Mouse (Mus musculus) embryonic facial prominence, embryonic 14.5 days (tissue): Measurements from ENCODE around the gene Espn. TPM values are rescaled to one million over a fixed set of nuclear protein-coding genes. Genes with fewer than 3 reads are reported as not detected.

Experiments
- ATAC-seq: fragments of 200-750 bp; cut with Nextera tagmentation; 2 replicates; pipeline ENCODE4 v1.8.0; 2017; ENCODE audit warnings: low read depth, moderate number of reproducible peaks, moderate TSS enrichment
- DNase-seq: peaks from one replicate; pipeline ENCODE4 v3.0.0-alpha.2; 2015; ENCODE audit warnings: low spot score
- H3K27ac ChIP-seq: fragments of 300-500 bp; sonication (generic); replicated peaks from 2 replicates; pipeline ENCODE4 v1.5.1; 2014; ENCODE audit warnings: low read depth, mild to moderate bottlenecking, low read length, moderate library complexity
- H3K27me3 ChIP-seq: fragments of 300-500 bp; sonication (generic); replicated peaks from 2 replicates; pipeline ENCODE4 v1.6.1; 2014; ENCODE audit warnings: low read length; ENCODE audit not compliant: control insufficient read depth, insufficient read depth
- H3K36me3 ChIP-seq: fragments of 300-500 bp; sonication (generic); 2 replicates; pipeline ENCODE4 v1.6.1; 2014; ENCODE audit warnings: low read length, mixed read lengths; ENCODE audit not compliant: control insufficient read depth, insufficient read depth
- H3K4me1 ChIP-seq: fragments of 300-500 bp; sonication (generic); 2 replicates; pipeline ENCODE4 v1.6.1; 2014; ENCODE audit warnings: antibody characterized with exemption, low read length; ENCODE audit not compliant: control insufficient read depth, insufficient read depth
- H3K4me2 ChIP-seq: fragments of 300-500 bp; sonication (generic); 2 replicates; pipeline ENCODE4 v1.6.1; 2014; ENCODE audit warnings: low read depth, mild to moderate bottlenecking, low read length, moderate library complexity, mixed read lengths
- H3K4me3 ChIP-seq: fragments of 300-500 bp; sonication (generic); 2 replicates; pipeline ENCODE4 v1.5.1; 2014; ENCODE audit warnings: low read depth, mild to moderate bottlenecking, low read length
- H3K9ac ChIP-seq: fragments of 300-500 bp; sonication (generic); 2 replicates; pipeline ENCODE4 v1.6.1; 2014; ENCODE audit warnings: low read depth, mild to moderate bottlenecking, low read length, moderate library complexity, mixed read lengths
- H3K9me3 ChIP-seq: fragments of 300-500 bp; sonication (generic); 2 replicates; pipeline ENCODE4 v1.6.1; 2016; ENCODE audit warnings: low read length; ENCODE audit not compliant: control insufficient read depth
- WGBS: fragments of 180-500 bp; shearing (Covaris S2); extraction: QIAGEN DNeasy Blood & Tissue Kit; methylation state at CpG from one replicate; pipeline ENCODE4 v1.1.7; 2014; 5-methylcytosine and 5-hydroxymethylcytosine counted together
- polyA plus RNA-seq: library from polyadenylated mRNA; unstranded; fragments of >200 nt; fragmentation: Nextera tagmentation; extraction: Ambion mirVana; gene quantifications from 2 replicates; pipeline ENCODE4 v1.2.1, GENCODE M21; 2014

Gene Espn
- polyA plus RNA-seq, 1 experiment from 2014 or later = 4.2 TPM

DNA sequence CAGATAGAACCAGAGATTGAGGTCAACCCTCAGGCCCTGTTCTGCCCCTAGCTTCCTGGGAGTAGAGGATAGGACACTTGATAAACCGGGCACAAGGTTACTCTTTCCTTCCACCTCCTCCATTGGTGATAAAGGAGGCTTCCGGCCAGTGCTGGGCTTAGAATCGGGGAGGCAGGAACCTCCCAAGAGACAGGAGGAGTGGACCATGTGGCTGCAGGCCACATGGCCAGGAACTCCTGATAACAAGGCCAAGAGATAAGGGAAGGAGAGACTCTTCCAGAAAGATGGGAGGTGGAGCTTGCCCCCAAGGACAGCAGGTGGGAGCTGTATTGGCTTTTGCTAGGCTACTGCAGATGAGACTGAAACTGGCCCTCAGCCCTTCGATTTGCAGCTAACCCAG is 1.6 kb downstream of the Espn start:
- Histone ChIP-seq H3K4me2 (no peak overlapping the region), H3K9me3 (no peaks in the 10 kb centered on the region), H3K4me3 (no peak overlapping the region), H3K9ac (no peak overlapping the region), H3K36me3 (no peaks in the 10 kb centered on the region), H3K27ac (no peak overlapping the region), H3K27me3 (peaks cover 62% of the 10 kb centered on the region), H3K4me1 (peaks cover 3% of the 10 kb centered on the region; the same call in 1 of the 2 replicates)
- no peak for ATAC-seq
- DNase-seq = no peak
- WGBS = 66% methylated on average over 4 of the region's 4 CpGs

GRCm38 (mm10) chr4:152146033-152146827 is 5.9 kb downstream of the Espn start:
- H3K4me2 ChIP-seq = no peak overlapping the region
- H3K9ac ChIP-seq = no peak overlapping the region
- no peak overlapping the region for H3K4me3 ChIP-seq
- H3K9me3 ChIP-seq = no peaks in the 10 kb centered on the region
- H3K27me3 ChIP-seq = peaks cover 25% of the 10 kb centered on the region
- no peaks in the 10 kb centered on the region for H3K36me3 ChIP-seq
- DNase-seq = no peak
- no peaks in the 10 kb centered on the region for H3K4me1 ChIP-seq
- H3K27ac ChIP-seq = no peak overlapping the region
- WGBS = 64% methylated on average over 11 of the region's 11 CpGs
- no peak for ATAC-seq

- Histone ChIP-seq H3K36me3 (no peaks in the 10 kb centered on the region), H3K4me3 (no peak overlapping the region), H3K9ac (no peak overlapping the region), H3K9me3 (no peaks in the 10 kb centered on the region), H3K4me1 (no peaks in the 10 kb centered on the region), H3K27ac (no peak overlapping the region), H3K4me2 (no peak overlapping the region), H3K27me3 (peaks cover 20% of the 10 kb centered on the region)
- ATAC-seq = no peak
- no peak for DNase-seq
- WGBS = 84% methylated on average over 8 of the region's 10 CpGs
These were observed 6.7 kb downstream of the Espn start for GRCm38 (mm10) chr4:152145473-152145872.

DNA sequence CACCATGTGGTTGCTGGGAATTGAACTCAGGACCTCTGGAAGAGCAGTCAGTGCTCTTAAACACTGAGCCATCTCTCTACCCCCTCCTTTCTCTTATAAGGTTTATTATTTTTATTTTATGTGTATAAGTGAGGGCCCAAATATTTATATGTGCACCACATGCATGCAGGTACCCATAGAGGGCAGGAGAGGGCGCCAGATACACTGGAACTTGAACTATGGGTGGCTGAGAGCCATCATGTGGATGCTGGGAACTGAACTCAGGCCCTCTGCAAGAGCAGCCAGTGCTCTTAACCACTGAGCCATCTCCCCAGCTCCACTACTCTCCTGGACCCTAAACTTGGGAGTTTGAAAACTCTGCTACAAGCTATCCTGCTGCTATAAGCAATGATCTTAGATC is 8.5 kb downstream of the Espn start:
- H3K36me3 ChIP-seq = no peaks in the 10 kb centered on the region
- peaks cover 15% of the 10 kb centered on the region for H3K27me3 ChIP-seq
- DNase-seq (no peak), ATAC-seq (no peak)
- H3K9ac ChIP-seq = no peak overlapping the region
- H3K9me3 ChIP-seq = no peaks in the 10 kb centered on the region
- no peak overlapping the region for H3K4me2 ChIP-seq
- H3K4me1 ChIP-seq = 0 out of 2 replicates have a peak, but pooled peaks cover 5% of the 10 kb centered on the region
- H3K4me3 ChIP-seq = no peak overlapping the region
- H3K27ac ChIP-seq = no peak overlapping the region
- 46% methylated on average over 1 of the region's 1 CpGs for WGBS

DNA sequence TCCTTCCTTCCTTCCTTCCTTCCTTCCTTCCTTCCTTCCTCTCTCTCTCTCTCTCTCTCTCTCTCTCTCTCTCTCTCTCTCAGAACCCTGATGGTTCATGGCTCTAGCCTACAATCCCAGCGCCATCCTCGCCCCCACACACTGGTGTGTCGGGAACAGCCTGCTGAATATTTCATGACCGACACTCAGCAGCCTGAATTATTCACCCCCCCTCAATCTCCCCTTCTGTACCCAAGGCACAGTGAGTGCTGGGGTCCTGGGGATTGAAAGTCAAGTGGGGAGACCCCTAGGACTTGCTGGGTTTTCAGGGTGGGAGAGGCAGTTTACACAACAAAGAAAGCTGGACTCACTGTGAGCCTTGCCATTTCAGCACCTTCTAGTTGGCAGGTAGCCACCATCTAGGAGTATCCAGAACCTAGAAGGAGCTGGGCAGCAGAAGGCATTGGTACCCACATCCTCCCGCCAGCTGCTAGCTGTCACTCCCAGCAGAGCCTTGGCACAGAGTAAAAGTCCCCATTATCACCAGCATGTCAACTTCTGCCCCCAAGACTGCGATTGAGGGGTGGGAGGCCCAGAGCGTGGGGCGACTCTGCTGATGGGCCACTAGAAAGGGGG is 10.5 kb downstream of the Espn start:
- no peak overlapping the region for H3K27ac ChIP-seq

DNA sequence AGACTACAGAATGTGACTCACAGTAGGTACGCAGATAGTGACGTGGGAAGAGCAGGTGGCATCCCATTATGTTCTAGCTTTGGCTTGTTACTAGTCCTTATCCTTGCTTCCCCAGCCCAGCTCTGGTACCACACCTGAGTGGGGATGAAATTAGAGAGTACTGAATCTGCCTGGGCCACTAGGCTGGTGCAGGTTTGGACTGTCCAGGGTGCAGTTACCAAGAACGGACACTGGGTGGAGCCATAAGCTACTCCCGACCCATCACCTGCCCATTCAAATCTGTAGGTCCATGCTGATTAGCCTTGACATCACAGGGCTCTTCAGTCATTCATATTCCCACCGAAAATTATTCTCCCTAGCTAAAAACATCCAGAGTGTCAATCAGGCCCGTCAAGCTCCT is 11.7 kb downstream of the Espn start:
- WGBS = 31% methylated on average over 6 of the region's 6 CpGs

More for the DNA sequence above, 10.5 kb downstream of the Espn start:
- no peak for DNase-seq
- Histone ChIP-seq H3K36me3 (no peaks in the 10 kb centered on the region), H3K4me2 (no peak overlapping the region), H3K27me3 (peaks cover 20% of the 10 kb centered on the region), H3K4me3 (no peak overlapping the region), H3K9me3 (no peaks in the 10 kb centered on the region), H3K9ac (no peak overlapping the region), H3K4me1 (0 out of 2 replicates have a peak, but pooled peaks cover 6% of the 10 kb centered on the region)
- 76% methylated on average over 8 of the region's 8 CpGs for WGBS
- no peak for ATAC-seq

GRCm38 (mm10) chr4:152138497-152139260 is 13.5 kb downstream of the Espn start:
- Histone ChIP-seq H3K4me3 (peak overlapping the region; percentile 44), H3K36me3 (no peaks in the 10 kb centered on the region), H3K4me2 (peak overlapping the region; percentile 67), H3K9ac (no peak overlapping the region), H3K9me3 (no peaks in the 10 kb centered on the region), H3K27me3 (peaks cover 28% of the 10 kb centered on the region), H3K4me1 (0 out of 2 replicates have a peak, but pooled peaks cover 6% of the 10 kb centered on the region), H3K27ac (no peak overlapping the region)
- 4% methylated on average over 39 of the region's 51 CpGs for WGBS
- peak; percentile 80 for DNase-seq
- peak; percentile 88 for ATAC-seq

More for the DNA sequence above, 11.7 kb downstream of the Espn start:
- Histone ChIP-seq H3K27ac (no peak overlapping the region), H3K4me2 (no peak overlapping the region), H3K36me3 (no peaks in the 10 kb centered on the region), H3K9me3 (no peaks in the 10 kb centered on the region), H3K27me3 (peaks cover 20% of the 10 kb centered on the region), H3K9ac (no peak overlapping the region), H3K4me1 (0 out of 2 replicates have a peak, but pooled peaks cover 6% of the 10 kb centered on the region), H3K4me3 (no peak overlapping the region)
- DNase-seq = no peak
- ATAC-seq = no peak

- Histone ChIP-seq H3K36me3 (no peaks in the 10 kb centered on the region), H3K4me1 (peaks cover 12% of the 10 kb centered on the region), H3K4me2 (no peak overlapping the region), H3K9me3 (no peaks in the 10 kb centered on the region), H3K27ac (no peak overlapping the region), H3K4me3 (no peak overlapping the region), H3K27me3 (peaks cover 45% of the 10 kb centered on the region), H3K9ac (no peak overlapping the region)
- DNase-seq (no peak), ATAC-seq (no peak)
- WGBS = 96% methylated on average over 2 of the region's 2 CpGs
These were observed 15.3 kb downstream of the Espn start for GRCm38 (mm10) chr4:152136876-152137250.
